Mouse (Mus musculus) kidney, adult 11 months (tissue): ENCODE results near the gene Rnf144b.

Source experiments
- DNase-seq: peaks from one replicate; pipeline ENCODE4 v3.0.0; 2022

The Rnf144b gene

DNA sequence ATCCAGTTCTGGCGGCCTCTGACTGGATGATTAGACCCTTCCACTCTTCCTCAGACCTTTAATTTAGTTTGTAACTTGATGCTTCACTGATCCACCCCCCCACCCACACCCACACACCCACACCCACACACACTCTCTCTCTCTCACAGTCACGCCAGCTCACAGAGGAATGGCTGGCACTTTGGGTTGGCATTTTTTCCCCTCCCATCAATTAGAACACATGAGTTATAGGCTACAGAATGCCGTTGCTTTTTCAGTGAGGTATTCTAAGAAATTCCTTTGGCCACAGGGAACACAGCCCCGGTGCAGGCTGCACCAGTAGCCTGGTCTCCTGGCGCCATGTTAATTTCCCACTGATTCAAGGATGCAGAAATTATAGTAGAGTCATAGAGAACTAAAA lies 3.1 kb downstream of the Rnf144b start:
- no peak for DNase-seq

- DNase-seq = no peak
Measured at GRCm38 (mm10) chr13:47129090-47129489, 6.6 kb downstream of the Rnf144b start.

- no peak for DNase-seq
Measured at GRCm38 (mm10) chr13:47133058-47133457, 10.6 kb downstream of the Rnf144b start.

GRCm38 (mm10) chr13:47134836-47135235 lies 12.4 kb downstream of the Rnf144b start:
- no peak for DNase-seq

GRCm38 (mm10) chr13:47135741-47136140 lies 13.3 kb downstream of the Rnf144b start:
- DNase-seq = no peak

DNA sequence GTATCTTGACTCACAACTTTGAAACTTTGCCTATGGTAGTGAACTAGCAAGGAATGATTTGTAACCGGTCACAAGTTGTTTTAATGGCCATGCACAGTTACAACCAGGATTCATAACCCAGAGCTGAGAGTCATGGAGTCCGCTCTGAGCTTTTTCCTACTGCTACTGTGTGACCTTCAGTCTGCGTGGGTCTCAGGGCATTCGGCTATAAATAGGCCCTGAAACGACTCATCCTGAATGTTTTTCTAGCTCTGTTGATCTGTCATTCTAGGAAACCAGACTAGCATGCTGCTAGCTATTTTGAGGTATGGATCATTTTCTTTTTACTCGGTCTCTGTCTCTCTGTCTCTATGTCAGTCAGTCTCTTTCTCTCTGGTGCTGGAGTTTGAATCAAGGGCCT lies 20.3 kb downstream of the Rnf144b start:
- DNase-seq = no peak

- no peak for DNase-seq
Measured at GRCm38 (mm10) chr13:47145939-47146338, 23.5 kb downstream of the Rnf144b start.

DNA sequence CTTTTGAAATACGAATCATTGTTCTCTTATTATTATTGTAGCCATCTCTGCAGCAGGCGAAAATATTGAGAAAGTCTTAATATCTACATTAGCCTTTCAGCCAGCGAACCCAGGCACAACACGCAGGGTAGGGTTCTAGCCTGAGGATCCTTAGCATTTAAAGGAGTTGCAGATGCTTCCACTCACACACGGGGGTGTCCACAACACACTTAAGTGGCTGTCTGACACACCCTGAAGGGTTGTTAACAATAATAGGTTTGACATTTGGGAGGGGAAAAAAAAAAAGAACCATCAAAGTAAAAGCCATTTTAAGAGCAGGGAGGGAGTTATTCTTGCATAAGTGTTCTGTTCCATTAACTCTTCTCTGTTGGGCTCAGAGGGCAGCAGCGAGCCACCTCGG lies 23.9 kb downstream of the Rnf144b start:
- no peak for DNase-seq

- no peak for DNase-seq
Measured at GRCm38 (mm10) chr13:47148573-47148972, 26.1 kb downstream of the Rnf144b start.

DNA sequence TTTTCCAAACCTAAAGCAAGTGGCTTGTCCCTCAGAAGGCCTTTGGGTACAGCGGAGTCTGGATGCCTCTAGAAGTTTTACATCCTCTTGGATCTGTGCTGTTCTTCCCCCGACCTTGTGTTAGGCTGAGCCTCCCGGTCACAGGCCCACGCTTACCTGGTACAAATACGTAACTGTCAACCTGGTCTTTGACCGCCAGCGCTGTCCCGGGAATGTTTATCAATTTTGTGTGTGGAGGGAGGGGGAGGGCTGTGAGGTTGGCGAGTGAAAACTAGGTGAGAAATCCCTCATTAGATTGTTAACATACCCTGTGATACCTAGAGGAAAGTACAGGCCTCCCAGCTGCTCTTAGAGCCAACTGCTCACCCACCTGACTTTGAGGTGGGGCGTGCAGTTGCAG lies 27.5 kb downstream of the Rnf144b start:
- DNase-seq = no peak

- no peak for DNase-seq
Measured at GRCm38 (mm10) chr13:47151060-47151459, 28.6 kb downstream of the Rnf144b start.

DNA sequence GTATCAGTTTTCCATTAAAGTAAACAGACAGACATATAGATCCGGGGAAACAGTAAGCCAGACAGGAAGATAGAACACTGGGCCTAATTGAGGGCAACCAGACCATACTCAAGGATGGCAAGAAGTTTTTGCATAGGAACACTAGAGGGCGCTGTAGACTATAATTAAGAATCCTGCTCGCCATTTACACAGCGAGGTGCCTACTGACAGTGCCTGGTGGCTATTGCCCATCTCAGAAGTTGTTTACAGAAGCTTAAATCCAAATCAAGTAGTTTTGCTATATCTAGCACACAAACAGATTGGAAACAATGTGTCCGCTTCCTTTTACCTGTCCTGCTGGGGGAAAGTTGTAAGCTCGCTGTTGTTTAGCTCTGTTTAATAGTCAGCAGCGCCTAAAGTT lies 29.9 kb downstream of the Rnf144b start:
- peak; percentile 5 for DNase-seq

GRCm38 (mm10) chr13:47153206-47153605 lies 30.8 kb downstream of the Rnf144b start:
- no peak for DNase-seq

- DNase-seq = no peak
Measured at GRCm38 (mm10) chr13:47154866-47155265, 32.4 kb downstream of the Rnf144b start.

DNA sequence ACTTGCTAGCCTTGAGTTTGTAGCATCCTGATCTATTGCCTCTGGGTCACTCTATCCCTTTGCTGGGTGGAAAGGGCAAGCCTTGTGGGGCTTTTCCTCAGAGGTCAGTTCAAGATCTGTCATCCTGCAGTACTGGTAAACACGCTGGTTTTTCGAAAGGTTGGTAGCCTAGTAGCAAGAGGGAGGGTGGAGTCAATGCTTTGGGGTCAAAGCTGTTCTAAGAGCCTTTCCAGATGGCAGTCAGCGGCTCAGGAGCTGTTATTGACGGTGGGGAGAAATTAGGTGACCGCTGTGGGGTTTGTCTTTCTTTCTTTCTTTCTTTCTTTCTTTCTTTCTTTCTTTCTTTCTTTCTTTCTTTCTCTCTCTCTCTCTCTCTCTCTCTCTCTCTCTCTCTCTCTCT lies 34.4 kb downstream of the Rnf144b start:
- DNase-seq = no peak

DNA sequence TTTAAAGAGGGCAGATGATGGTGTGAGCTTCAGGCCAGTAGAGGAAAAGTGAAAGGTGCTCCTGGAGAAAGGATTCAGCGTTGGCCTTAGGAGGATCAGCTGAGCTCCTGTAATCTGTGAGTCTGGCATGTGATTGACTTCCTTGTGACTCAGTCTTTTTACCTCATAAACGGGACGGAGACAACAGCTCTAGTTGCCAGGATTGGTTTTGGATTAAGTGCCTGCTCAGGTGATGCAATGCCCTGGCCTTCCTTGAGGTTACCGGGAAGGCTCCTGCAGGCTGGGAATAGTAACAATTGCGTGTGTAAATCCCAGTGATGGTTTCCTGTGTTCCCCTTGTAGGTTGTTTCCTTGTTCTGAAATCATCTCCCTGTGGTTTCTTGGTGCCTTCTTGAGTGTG lies 39.5 kb downstream of the Rnf144b start:
- no peak for DNase-seq

DNA sequence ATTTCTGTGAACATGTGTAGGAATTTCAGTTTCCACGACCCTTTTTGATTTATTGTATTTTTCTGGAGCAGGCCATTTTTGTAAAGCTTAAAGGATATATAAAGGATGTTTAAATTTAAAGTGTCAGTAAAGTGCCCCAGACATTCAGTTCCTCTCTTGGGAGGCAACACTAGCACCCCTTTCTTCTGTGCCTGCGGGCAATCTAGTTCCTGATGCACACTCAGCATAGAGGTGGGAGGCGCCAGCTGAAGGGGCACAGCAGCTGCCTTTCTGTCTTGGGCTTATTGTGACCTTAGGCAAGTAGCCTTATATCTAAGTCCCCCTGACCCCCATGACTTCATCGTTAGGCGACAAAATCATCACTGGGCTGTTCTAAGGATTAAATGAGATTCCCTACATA lies 42.3 kb downstream of the Rnf144b start:
- DNase-seq = no peak

DNA sequence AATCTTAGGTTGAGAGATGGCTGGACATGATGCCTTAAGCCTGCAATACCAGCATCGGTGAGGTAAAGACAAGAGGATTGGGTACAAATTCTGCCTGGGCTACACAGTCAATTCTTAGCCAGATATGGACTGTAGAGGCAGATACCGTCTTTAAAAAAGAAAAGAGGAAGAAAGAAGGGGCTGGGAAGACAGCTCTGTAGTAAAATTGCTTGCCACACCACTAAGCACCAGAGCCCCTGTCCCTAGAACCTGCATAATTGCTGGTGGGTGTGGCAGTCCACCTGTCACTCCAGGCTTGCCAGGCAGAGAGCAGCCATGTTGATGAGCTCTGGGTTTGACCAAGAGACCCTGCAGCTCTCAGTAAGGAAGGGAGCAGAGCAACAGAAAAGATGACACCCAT lies 42.8 kb downstream of the Rnf144b start:
- DNase-seq = no peak

- DNase-seq = no peak
Measured at GRCm38 (mm10) chr13:47168484-47168883, 46.0 kb downstream of the Rnf144b start.

DNA sequence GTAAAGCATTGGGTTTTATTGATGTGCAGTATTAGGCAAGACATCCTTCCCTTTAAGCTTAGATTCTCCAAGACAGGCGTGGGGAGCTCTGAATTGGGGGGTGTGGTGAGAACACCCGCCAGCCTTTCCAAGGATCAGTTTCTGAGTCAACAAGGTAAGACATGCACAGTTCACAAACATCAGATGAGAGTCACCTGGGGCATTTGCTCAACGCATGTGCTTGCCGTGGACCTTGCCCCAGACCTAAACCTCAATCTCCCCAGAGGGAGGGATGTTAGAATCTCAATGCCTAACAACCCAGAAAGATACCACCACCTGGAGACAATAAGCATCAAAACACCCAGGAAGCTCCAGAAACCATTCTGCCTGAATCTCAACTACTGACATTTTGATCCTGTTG lies 47.6 kb downstream of the Rnf144b start:
- DNase-seq = no peak

- DNase-seq = no peak
Measured at GRCm38 (mm10) chr13:47170811-47171555, 48.5 kb downstream of the Rnf144b start.

GRCm38 (mm10) chr13:47172891-47173290 lies 50.4 kb downstream of the Rnf144b start:
- no peak for DNase-seq

- DNase-seq = no peak
Measured at GRCm38 (mm10) chr13:47178182-47178581, 55.7 kb downstream of the Rnf144b start.

DNA sequence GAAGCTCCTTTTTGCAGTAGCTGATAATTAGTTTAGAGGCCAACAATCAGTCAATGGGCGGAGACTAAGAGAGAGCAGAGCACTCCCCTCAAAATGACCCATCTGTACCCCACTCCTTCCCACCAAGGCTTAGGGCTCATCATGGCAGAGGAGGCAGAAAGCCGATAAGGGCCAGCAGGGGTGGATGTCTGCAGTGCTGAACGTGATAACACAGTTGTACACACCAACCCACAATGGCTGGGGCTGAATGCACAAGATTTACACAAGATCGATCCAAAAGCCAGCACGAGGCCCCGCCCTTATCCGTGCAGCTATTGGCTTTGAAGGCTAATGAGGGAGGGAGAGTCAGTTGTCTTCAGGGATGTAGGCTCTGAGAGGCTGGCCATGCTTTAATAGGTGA lies 58.3 kb downstream of the Rnf144b start:
- no peak for DNase-seq

- DNase-seq = no peak
Measured at GRCm38 (mm10) chr13:47182366-47182765, 59.9 kb downstream of the Rnf144b start.
